Mouse (Mus musculus): ENCODE results near the gene Eef1g. TPM values are rescaled to one million over a fixed set of nuclear protein-coding genes. Genes with fewer than 3 reads are reported as not detected.
"Not testable (repeated sequence)": the region's sequence is repeated elsewhere in the genome, so short reads cannot be mapped to it uniquely, and the experiment has no call there.

Gene Eef1g
- polyA plus RNA-seq, 1 experiment from 2014 or later = 297 TPM

DNA sequence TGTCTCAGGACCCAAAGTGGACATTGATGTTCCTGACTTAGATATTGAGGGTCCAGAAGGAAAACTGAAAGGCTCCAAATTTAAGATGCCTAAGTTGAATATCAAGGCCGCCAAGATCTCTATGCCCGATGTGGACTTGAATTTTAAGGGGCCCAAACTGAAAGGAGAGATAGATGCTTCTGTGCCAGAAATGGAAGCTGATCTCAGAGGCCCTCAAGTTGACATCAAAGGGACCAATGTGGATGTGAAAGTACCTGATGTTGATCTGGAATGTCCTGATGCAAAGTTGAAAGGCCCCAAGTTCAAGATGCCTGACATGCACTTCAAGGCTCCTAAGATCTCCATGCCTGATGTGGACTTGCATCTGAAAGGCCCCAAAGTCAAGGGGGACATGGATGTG is 40.1 kb downstream of the Eef1g start:
- not testable (repeated sequence) for H3K4me3 ChIP-seq (ENCODE audit: low read depth, low read length); H3K36me3 ChIP-seq (ENCODE audit: control insufficient read depth, insufficient read depth, low read length); H3K4me2 ChIP-seq (ENCODE audit: low read depth, low read length); H3K9me3 ChIP-seq (ENCODE audit: control insufficient read depth, low read length); H3K4me1 ChIP-seq (ENCODE audit: control insufficient read depth, insufficient read depth, low read length); H3K27ac ChIP-seq (ENCODE audit: low read depth, low read length); H3K27me3 ChIP-seq (ENCODE audit: control insufficient read depth, insufficient read depth, low read length); H3K9ac ChIP-seq (replicated peaks; ENCODE audit: low read depth, low read length); ATAC-seq (ENCODE audit: low read depth)
- 92% methylated on average over 2 of the region's 2 CpGs for WGBS

DNA sequence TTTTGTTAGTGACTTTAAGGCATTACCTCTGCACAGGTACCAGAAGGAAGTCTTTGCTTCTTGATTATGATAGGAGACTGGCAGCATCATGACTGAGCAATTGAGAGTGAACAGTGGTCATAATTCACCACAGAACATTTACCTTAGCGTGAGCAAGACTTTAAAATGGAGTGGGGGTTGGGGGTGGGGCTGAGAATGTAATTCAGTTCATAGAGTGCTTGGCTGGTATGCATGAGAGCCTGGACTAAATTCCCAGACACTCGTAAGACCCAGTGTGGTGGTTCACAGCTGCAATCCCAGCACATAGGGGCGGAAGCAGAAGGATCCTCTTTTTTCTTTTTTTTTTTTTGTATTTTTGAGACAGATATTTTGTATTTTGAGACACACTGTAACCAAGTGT is 52.5 kb downstream of the Eef1g start:
- Histone ChIP-seq H3K4me1 (ENCODE audit: control insufficient read depth, insufficient read depth, low read length) (no peaks in the 10 kb centered on the region), H3K9ac (replicated peaks; ENCODE audit: low read depth, low read length) (no peak overlapping the region), H3K4me2 (ENCODE audit: low read depth, low read length) (no peak overlapping the region), H3K9me3 (ENCODE audit: control insufficient read depth, low read length) (no peaks in the 10 kb centered on the region), H3K27me3 (ENCODE audit: control insufficient read depth, insufficient read depth, low read length) (no peaks in the 10 kb centered on the region), H3K36me3 (ENCODE audit: control insufficient read depth, insufficient read depth, low read length) (no peaks in the 10 kb centered on the region), H3K4me3 (ENCODE audit: low read depth, low read length) (no peak overlapping the region), H3K27ac (ENCODE audit: low read depth, low read length) (no peak overlapping the region)
- ATAC-seq (ENCODE audit: low read depth) = no peak
- WGBS = 83% methylated on average over 3 of the region's 3 CpGs

DNA sequence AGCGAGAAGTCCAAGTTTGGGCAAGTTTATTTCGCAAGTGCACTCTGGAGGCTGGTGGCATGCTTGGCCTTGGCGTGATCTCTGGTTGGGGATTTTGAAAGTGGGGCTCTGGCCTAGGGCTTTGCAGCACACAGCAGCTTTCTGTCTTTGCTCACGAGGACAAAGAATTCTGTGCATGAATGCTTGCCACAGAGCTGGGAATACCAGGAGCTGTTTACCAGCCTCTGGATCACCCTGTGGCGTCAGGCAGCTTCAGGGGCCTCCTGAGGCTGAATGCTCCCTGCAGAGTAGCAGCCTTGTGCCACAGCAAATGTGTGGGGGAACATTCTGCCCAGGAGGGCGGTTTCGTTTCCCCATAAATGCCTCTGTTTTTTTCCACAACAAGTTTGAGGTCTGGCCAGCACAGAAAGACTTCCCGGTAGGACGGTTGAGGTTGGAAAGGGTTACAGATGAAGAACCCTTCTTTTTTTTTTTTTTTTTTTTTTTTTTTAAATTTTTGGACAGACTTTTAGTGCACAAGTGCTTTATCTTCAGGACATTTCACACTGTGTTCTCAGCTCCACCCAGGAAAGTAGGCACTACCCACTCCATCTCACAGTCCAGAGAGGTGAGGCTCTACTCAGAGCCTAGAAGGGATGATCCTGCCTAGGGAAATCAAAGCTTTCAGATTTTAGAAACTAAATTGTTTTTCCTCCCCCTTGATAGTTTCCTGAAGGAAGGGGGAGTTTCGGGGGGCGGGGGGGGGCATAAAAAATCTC is 56.4 kb downstream of the Eef1g start:
- H3K4me3 ChIP-seq (ENCODE audit: low read depth, low read length) = no peak overlapping the region
- H3K27me3 ChIP-seq (ENCODE audit: control insufficient read depth, insufficient read depth, low read length) = no peaks in the 10 kb centered on the region
- WGBS = 57% methylated on average over 11 of the region's 11 CpGs
- no peaks in the 10 kb centered on the region for H3K9me3 ChIP-seq (ENCODE audit: control insufficient read depth, low read length)
- H3K36me3 ChIP-seq (ENCODE audit: control insufficient read depth, insufficient read depth, low read length) = no peaks in the 10 kb centered on the region
- no peak overlapping the region for H3K27ac ChIP-seq (ENCODE audit: low read depth, low read length)
- no peak overlapping the region for H3K4me2 ChIP-seq (ENCODE audit: low read depth, low read length)
- no peak overlapping the region for H3K9ac ChIP-seq (replicated peaks; ENCODE audit: low read depth, low read length)
- peaks cover 3% of the 10 kb centered on the region; the same call in 1 of the 2 replicates for H3K4me1 ChIP-seq (ENCODE audit: control insufficient read depth, insufficient read depth, low read length)
- ATAC-seq (ENCODE audit: low read depth) = no peak

DNA sequence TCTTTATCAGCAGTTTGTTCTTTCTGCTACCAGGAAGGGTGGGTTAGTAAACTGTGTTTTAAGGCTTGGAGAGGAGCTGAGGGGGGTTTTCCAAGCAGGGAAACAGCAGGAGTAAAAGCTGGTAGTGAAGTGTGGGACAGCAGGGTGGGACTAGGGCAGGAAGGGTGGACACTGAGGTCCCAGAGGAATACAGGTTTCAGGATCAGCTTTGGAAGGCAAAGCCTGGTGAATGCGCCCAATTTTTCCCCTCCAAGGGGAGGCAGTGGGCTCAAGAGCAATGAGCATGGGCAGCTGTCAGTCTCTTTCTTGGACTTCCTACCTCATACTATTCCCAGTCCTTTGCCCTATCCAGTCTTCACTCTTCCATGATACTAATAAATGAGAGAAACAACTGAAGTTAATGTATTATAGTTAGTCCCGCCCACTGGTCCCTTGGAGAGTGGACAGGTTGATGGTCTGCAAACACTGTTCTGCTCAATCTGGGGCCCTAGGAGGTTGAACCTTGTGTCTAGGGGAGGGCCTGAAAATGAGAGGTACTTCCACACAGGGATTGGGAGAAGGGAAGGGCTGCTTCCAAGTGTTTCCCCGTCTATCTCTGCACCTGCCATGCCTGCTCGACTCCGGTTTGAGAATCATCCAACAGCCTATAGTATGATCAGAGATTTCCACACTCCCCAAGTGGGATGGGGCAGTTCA is 58.9 kb downstream of the Eef1g start:
- Histone ChIP-seq H3K4me2 (ENCODE audit: low read depth, low read length) (no peak overlapping the region), H3K27me3 (ENCODE audit: control insufficient read depth, insufficient read depth, low read length) (no peaks in the 10 kb centered on the region), H3K4me3 (ENCODE audit: low read depth, low read length) (no peak overlapping the region), H3K27ac (ENCODE audit: low read depth, low read length) (no peak overlapping the region), H3K36me3 (ENCODE audit: control insufficient read depth, insufficient read depth, low read length) (no peaks in the 10 kb centered on the region), H3K9me3 (ENCODE audit: control insufficient read depth, low read length) (no peaks in the 10 kb centered on the region), H3K4me1 (ENCODE audit: control insufficient read depth, insufficient read depth, low read length) (peaks cover 3% of the 10 kb centered on the region; the same call in 1 of the 2 replicates), H3K9ac (replicated peaks; ENCODE audit: low read depth, low read length) (no peak overlapping the region)
- no peak for ATAC-seq (ENCODE audit: low read depth)
- 97% methylated on average over 5 of the region's 5 CpGs for WGBS

DNA sequence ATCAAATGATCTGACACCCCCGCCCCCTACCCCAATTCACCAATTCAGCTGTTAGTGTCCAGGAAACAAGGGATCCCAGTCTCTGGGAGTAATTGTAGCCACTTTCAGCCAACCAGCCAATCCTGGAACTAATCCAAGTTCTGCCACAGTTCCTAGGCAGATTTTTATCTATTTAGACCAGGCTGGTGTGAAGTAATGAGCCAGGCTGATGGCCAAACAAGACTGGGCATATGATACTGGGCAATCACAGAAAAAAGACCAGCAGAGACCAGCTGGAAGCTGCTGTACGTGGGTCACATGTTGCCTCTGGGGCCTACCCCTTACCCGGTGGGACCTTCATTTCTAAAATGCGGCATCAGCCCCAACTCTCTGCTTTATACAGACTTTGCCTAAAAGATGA is 59.8 kb downstream of the Eef1g start:
- Histone ChIP-seq H3K9ac (replicated peaks; ENCODE audit: low read depth, low read length) (no peak overlapping the region), H3K4me1 (ENCODE audit: control insufficient read depth, insufficient read depth, low read length) (peaks cover 3% of the 10 kb centered on the region; the same call in 1 of the 2 replicates), H3K4me3 (ENCODE audit: low read depth, low read length) (no peak overlapping the region), H3K27ac (ENCODE audit: low read depth, low read length) (0 out of 2 replicates have a peak overlapping the region, but pooled peaks have one; percentile 1), H3K27me3 (ENCODE audit: control insufficient read depth, insufficient read depth, low read length) (no peaks in the 10 kb centered on the region), H3K4me2 (ENCODE audit: low read depth, low read length) (no peak overlapping the region), H3K36me3 (ENCODE audit: control insufficient read depth, insufficient read depth, low read length) (no peaks in the 10 kb centered on the region), H3K9me3 (ENCODE audit: control insufficient read depth, low read length) (no peaks in the 10 kb centered on the region)
- WGBS = 72% methylated on average over 4 of the region's 4 CpGs
- peak; percentile 70; the same call in 1 of the 2 replicates for ATAC-seq (ENCODE audit: low read depth)

DNA sequence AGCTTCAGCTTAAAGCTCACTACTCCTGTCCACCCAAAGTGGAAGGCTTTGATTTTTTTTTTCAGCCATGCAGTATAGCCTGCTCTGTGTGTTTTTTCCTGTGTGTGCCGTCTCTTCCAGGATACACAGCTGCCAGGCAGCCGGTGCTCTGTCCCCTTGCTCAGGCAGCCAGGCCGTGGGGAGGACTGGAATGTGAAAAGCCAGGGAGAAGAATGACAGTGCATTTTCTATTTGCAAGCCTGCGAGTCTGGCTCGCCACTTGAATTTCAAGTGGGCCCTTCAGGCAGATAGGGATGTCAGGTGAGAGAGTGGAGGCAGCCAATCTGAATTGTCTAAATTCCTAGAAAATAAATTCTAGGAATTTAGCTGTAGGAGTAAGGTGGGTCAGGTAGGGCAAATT is 61.0 kb downstream of the Eef1g start:
- Histone ChIP-seq H3K9me3 (ENCODE audit: control insufficient read depth, low read length) (no peaks in the 10 kb centered on the region), H3K27me3 (ENCODE audit: control insufficient read depth, insufficient read depth, low read length) (no peaks in the 10 kb centered on the region), H3K4me3 (ENCODE audit: low read depth, low read length) (no peak overlapping the region), H3K27ac (ENCODE audit: low read depth, low read length) (no peak overlapping the region), H3K4me2 (ENCODE audit: low read depth, low read length) (no peak overlapping the region), H3K36me3 (ENCODE audit: control insufficient read depth, insufficient read depth, low read length) (no peaks in the 10 kb centered on the region), H3K4me1 (ENCODE audit: control insufficient read depth, insufficient read depth, low read length) (peaks cover 3% of the 10 kb centered on the region; the same call in 1 of the 2 replicates), H3K9ac (replicated peaks; ENCODE audit: low read depth, low read length) (no peak overlapping the region)
- 0 out of 2 replicates have a peak, but pooled peaks have one; percentile 34 for ATAC-seq (ENCODE audit: low read depth)
- 20% methylated on average over 5 of the region's 5 CpGs for WGBS

Other genes starting within 250 kb of the Eef1g start
- gene Slc3a2, start 243.7 kb upstream of the Eef1g start, polyA plus RNA-seq (2014; fragmentation: Nextera tagmentation; extraction: Ambion mirVana) = 145 and 163 TPM in 2 replicates
- gene Wdr74, start 231.2 kb upstream of the Eef1g start, polyA plus RNA-seq (2014; fragmentation: Nextera tagmentation; extraction: Ambion mirVana) = 88.5 and 91.5 TPM in 2 replicates
- gene 1700092M07Rik, start 226.3 kb upstream of the Eef1g start, polyA plus RNA-seq (2014; fragmentation: Nextera tagmentation; extraction: Ambion mirVana) = 1.8 and 2.6 TPM in 2 replicates
- 115 and 120 TPM in 2 replicates for gene Stx5a, start 225.6 kb upstream of the Eef1g start, polyA plus RNA-seq (2014; fragmentation: Nextera tagmentation; extraction: Ambion mirVana)
- gene Nxf1, start 210.0 kb upstream of the Eef1g start, polyA plus RNA-seq (2014; fragmentation: Nextera tagmentation; extraction: Ambion mirVana) = 120 and 140 TPM in 2 replicates
- 223 and 263 TPM in 2 replicates for gene Tmem223, start 196.0 kb upstream of the Eef1g start, polyA plus RNA-seq (2014; fragmentation: Nextera tagmentation; extraction: Ambion mirVana)
- gene Tmem179b, start 192.6 kb upstream of the Eef1g start, polyA plus RNA-seq (2014; fragmentation: Nextera tagmentation; extraction: Ambion mirVana) = 25.9 and 32.7 TPM in 2 replicates
- 17.7 and 19.0 TPM in 2 replicates for gene Taf6l, start 180.6 kb upstream of the Eef1g start, polyA plus RNA-seq (2014; fragmentation: Nextera tagmentation; extraction: Ambion mirVana)
- 141 and 153 TPM in 2 replicates for gene Polr2g, start 168.5 kb upstream of the Eef1g start, polyA plus RNA-seq (2014; fragmentation: Nextera tagmentation; extraction: Ambion mirVana)
- 7.1 and 7.7 TPM in 2 replicates for gene Zbtb3, start 164.5 kb upstream of the Eef1g start, polyA plus RNA-seq (2014; fragmentation: Nextera tagmentation; extraction: Ambion mirVana)
- 52.2 and 54.3 TPM in 2 replicates for gene Ttc9c, start 147.7 kb upstream of the Eef1g start, polyA plus RNA-seq (2014; fragmentation: Nextera tagmentation; extraction: Ambion mirVana)
- gene Hnrnpul2, start 147.0 kb upstream of the Eef1g start, polyA plus RNA-seq (2014; fragmentation: Nextera tagmentation; extraction: Ambion mirVana) = 9.1 and 9.5 TPM in 2 replicates
- gene AC129217.1, start 137.3 kb upstream of the Eef1g start, polyA plus RNA-seq (2014; fragmentation: Nextera tagmentation; extraction: Ambion mirVana) = not detected in 2 replicates
- gene Bscl2, start 129.6 kb upstream of the Eef1g start, polyA plus RNA-seq (2014; fragmentation: Nextera tagmentation; extraction: Ambion mirVana) = 86.3 and 94.5 TPM in 2 replicates
- gene Gng3, start 127.8 kb upstream of the Eef1g start, polyA plus RNA-seq (2014; fragmentation: Nextera tagmentation; extraction: Ambion mirVana) = 459 and 608 TPM in 2 replicates
- gene Lrrn4cl, start 116.3 kb upstream of the Eef1g start, polyA plus RNA-seq (2014; fragmentation: Nextera tagmentation; extraction: Ambion mirVana) = 0.99 and 1.3 TPM in 2 replicates
- gene Ubxn1, start 95.5 kb upstream of the Eef1g start, polyA plus RNA-seq (2014; fragmentation: Nextera tagmentation; extraction: Ambion mirVana) = 135 and 142 TPM in 2 replicates
- gene Uqcc3, start 86.1 kb upstream of the Eef1g start, polyA plus RNA-seq (2014; fragmentation: Nextera tagmentation; extraction: Ambion mirVana) = 63.2 and 64.1 TPM in 2 replicates
- 30.8 and 31.7 TPM in 2 replicates for gene Lbhd1, start 83.3 kb upstream of the Eef1g start, polyA plus RNA-seq (2014; fragmentation: Nextera tagmentation; extraction: Ambion mirVana)
- not detected in 2 replicates for gene Gm49403, start 83.1 kb upstream of the Eef1g start, polyA plus RNA-seq (2014; fragmentation: Nextera tagmentation; extraction: Ambion mirVana)
- gene 1810009A15Rik, start 78.2 kb upstream of the Eef1g start, polyA plus RNA-seq (2014; fragmentation: Nextera tagmentation; extraction: Ambion mirVana) = 39.0 and 48.9 TPM in 2 replicates
- gene Gm49416, start 78.1 kb upstream of the Eef1g start, polyA plus RNA-seq (2014; fragmentation: Nextera tagmentation; extraction: Ambion mirVana) = 0.39 TPM in 1 of 2 replicates, not detected in the other
- gene Ints5, start 74.0 kb upstream of the Eef1g start, polyA plus RNA-seq (2014; fragmentation: Nextera tagmentation; extraction: Ambion mirVana) = 22.0 and 30.3 TPM in 2 replicates
- gene Ganab, start 69.0 kb upstream of the Eef1g start, polyA plus RNA-seq (2014; fragmentation: Nextera tagmentation; extraction: Ambion mirVana) = 69.9 and 92.2 TPM in 2 replicates
- 66.3 and 67.2 TPM in 2 replicates for gene B3gat3, start 46.7 kb upstream of the Eef1g start, polyA plus RNA-seq (2014; fragmentation: Nextera tagmentation; extraction: Ambion mirVana)
- gene Rom1, start 37.7 kb upstream of the Eef1g start, polyA plus RNA-seq (2014; fragmentation: Nextera tagmentation; extraction: Ambion mirVana) = 1.1 and 1.7 TPM in 2 replicates
- gene Eml3, start 37.5 kb upstream of the Eef1g start, polyA plus RNA-seq (2014; fragmentation: Nextera tagmentation; extraction: Ambion mirVana) = 6.2 and 8.7 TPM in 2 replicates
- 29.1 and 33.7 TPM in 2 replicates for gene Mta2, start 25.2 kb upstream of the Eef1g start, polyA plus RNA-seq (2014; fragmentation: Nextera tagmentation; extraction: Ambion mirVana)
- 20.4 and 25.3 TPM in 2 replicates for gene Tut1, start 13.2 kb upstream of the Eef1g start, polyA plus RNA-seq (2014; fragmentation: Nextera tagmentation; extraction: Ambion mirVana)
- gene Ahnak, start 22.2 kb downstream of the Eef1g start, polyA plus RNA-seq (2014; fragmentation: Nextera tagmentation; extraction: Ambion mirVana) = 2.7 and 3.7 TPM in 2 replicates
- not detected in 2 replicates for gene Scgb1a1, start 120.9 kb downstream of the Eef1g start, polyA plus RNA-seq (2014; fragmentation: Nextera tagmentation; extraction: Ambion mirVana)
- gene Asrgl1, start 168.6 kb downstream of the Eef1g start, polyA plus RNA-seq (2014; fragmentation: Nextera tagmentation; extraction: Ambion mirVana) = 22.3 and 31.3 TPM in 2 replicates

Data from neural tube, embryonic 14.5 days (tissue).